Mouse (Mus musculus): ENCODE measurements around the gene Gm45062.
A peak's percentile ranks its signal among the peaks of the same experiment; 100 is the strongest.
"Not testable (repeated sequence)": the region's sequence is repeated elsewhere in the genome, so short reads cannot be mapped to it uniquely, and the experiment has no call there.

Gene Gm45062

GRCm38 (mm10) chr6:8511447-8511846 is 252.2 kb downstream of the Gm45062 start:
- peak; percentile 49 for DNase-seq

DNA sequence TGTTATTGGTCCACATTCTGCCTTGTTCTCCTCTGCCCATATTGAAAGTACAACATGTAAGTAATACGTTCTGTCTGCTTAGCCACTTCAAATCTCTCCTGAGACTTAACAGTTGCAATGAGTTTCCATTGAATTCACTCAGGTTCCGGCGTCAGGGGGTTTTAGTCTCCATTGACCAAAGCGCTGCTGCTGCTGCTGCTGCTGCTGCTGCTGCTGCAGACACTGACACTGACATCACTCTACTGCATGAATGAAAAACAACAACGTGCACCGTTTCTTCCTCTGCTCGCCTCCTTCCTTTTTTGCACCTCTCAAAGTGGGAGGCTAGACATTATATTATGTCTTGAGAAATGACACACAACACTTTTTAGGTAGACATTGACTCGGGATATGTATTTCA is 253.2 kb downstream of the Gm45062 start:
- DNase-seq = peak; percentile 72

DNA sequence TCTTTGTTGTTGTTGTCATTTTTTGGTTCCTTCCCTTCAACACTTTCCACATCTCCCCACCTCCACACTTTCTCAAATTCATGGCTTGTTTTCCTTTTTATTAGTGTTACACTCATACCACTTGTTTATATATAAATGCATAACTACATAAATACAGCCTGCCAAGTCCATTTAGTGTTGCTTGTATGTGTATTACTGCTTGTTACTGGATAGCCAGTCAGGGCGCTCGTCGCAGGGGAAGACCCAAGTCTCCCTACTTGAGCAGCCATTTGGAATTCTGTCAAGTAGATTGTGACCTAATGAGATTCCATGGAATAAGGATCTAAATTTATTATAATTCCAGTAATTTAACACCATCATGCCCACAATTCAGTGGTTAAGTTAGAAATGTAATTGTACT is 260.4 kb downstream of the Gm45062 start:
- DNase-seq = no peak

DNA sequence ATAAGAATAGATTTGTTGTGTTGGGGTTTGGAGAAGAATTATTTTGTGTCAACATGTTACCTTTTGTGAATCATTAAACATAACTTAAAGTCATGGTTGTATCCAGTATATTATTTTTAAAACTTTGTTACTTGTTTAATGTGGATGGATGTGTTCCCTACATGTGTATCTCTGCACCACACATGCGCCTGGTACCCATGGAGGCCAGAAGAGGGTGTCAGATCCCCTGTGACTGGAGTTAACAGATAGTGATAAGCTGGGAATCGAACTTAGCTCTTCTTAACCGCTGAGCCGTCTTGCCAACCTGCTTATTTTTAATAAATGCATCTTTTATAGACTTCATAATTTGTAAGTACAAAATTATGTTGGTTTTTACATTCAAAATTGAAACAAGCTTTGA is 262.0 kb downstream of the Gm45062 start:
- DNase-seq = no peak

- no peak for DNase-seq
Measured at GRCm38 (mm10) chr6:8524717-8525116, 265.5 kb downstream of the Gm45062 start.

- no peak for DNase-seq
Measured at GRCm38 (mm10) chr6:8531104-8531894, 272.0 kb downstream of the Gm45062 start.

GRCm38 (mm10) chr6:8536944-8537343 is 277.7 kb downstream of the Gm45062 start:
- DNase-seq = no peak

- DNase-seq = not testable (repeated sequence)
Measured at GRCm38 (mm10) chr6:8541531-8541930, 282.3 kb downstream of the Gm45062 start.

DNA sequence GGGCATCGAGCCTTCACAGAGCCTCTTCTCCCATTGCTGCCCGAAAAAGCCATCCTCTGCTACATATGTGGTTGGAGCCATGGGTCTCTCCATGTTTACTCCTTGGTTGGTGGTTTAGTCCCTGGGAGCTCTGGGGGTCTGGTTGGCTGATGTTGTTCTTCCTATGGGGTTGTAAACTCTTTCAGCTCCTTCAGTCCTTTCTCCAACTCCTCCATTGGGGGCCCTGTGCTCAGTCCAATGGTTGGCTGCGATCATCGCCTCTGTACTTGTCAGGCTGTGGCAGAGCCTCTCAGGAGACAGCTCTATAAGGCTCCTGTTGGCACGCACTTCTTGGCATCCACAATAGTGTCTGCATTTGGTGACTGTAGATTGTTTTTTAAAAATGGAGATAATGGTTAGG is 285.6 kb downstream of the Gm45062 start:
- DNase-seq = no peak

GRCm38 (mm10) chr6:8545780-8546179 is 286.5 kb downstream of the Gm45062 start:
- no peak for DNase-seq

DNA sequence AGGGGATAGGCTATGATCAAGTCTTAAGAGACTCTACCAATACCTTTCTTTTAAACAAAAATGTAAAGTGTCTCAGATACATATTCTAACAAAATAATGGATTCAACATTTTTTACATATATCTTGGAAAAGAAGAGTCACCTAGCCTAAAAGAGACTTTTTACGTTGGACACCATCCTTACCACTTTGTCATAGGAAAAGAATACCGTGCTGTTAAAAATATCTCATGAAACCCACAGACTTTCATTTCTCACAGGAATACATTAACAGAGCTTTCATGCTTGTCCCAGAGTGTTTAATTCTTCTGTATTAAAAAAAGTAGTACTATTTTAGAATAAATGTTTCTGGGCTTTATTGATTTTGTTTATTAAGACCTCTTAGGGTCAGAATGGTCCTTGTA is 291.9 kb downstream of the Gm45062 start:
- DNase-seq = no peak

DNA sequence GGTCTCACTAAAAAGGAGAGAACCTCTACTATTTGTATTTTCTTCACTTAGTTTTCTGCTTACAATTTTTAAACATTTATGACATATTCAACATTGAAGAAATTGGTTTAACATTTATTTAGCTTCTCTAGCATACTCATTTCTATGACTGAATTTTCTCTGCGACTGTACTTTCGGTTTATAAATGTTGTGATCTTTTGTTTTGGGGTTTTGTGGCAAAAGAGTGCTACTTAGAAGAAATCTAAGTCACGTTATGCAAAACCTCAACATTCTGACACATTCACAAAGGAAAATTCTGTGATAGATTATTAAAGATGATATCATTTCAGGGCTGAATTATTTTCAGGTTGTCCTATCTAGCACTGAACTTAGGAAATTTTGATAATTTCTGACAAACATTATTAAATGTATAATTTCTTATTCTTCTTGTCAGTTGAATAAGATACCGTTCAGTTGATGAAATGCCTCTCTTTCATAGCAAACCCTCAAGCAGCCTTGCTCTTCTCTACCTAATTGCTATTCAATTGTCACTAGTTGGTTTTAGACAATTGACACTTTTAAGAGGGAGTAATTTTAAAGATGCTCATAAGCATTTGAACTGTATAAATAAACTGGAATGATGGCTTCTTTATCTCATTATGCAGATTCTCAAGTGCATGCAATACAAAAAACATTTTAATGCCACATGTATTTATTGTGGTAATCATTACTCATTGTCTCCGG is 297.8 kb downstream of the Gm45062 start:
- no peak for DNase-seq

DNA sequence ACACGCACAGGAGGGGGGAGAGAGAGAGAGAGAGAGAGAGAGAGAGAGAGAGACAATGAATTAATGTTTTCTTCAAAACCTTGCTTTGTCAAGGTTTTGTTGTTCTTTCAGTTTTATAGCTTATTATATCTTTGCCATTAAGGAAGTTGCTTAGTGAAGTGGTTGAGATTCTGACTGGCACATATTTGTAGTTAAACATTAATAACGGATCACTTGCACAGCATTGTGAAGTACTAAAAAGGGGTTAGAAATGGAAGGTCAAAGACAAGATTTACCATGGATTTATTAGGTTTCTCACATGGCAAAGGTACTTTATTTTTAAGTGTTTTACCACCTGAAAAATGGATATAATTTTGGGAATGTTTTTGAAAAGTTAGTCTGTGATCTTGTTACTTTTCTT is 301.4 kb downstream of the Gm45062 start:
- no peak for DNase-seq

DNA sequence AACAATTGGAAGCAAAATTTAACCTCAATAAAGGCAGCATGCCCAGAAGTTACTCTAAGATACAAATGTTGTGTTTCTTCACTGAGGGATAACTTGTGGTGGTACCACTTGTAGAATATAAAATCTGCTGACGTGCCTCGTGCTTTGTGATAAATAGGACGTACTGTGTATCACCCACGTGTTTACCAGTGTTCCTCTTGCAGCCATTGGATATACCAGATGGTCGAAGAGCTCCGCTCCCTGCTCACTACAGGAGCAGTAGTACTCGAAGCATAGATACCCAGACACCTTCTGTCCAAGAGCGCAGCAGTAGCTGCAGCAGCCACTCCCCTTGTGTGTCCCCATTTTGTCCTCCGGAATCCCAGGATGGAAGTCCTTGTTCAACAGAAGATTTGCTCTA is 323.1 kb downstream of the Gm45062 start:
- DNase-seq = no peak

DNA sequence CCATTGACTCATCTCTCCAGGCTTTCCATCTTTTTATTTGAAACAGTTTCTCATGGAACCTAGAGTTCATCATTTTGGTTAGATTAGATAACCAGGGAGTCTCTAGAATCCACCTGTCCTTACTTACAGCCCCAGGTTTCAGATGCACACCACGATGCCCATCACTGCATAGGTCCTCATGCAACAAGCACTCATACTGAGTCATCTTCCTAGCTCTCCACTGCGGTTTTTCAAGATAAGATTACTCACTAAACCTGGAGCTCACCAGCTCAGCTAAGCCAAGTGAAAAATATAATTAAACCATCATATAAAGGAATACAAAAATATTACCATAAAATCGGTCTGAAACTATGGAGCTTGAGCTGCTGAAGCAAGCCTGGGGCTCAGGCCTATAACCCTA is 324.6 kb downstream of the Gm45062 start:
- DNase-seq = no peak

DNA sequence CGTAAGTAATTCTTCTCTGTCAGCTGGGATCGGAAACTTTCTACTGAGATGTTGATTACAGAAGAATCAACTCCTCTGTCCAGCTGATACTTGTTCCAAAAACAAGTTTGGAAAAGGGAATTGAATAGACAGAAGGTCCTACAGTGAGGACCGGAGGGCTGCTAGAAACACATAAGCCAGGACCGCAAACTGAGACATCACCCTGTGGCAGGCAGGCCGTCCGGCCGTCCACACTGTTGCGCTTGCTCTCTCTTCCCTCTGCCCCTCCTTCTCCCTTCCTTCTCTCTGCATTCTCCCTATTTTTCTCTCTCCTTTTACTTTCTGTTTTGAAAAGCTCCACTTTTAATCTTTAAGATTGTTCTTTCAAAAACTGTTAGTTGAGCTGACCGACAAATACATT is 332.4 kb downstream of the Gm45062 start:
- no peak for DNase-seq

DNA sequence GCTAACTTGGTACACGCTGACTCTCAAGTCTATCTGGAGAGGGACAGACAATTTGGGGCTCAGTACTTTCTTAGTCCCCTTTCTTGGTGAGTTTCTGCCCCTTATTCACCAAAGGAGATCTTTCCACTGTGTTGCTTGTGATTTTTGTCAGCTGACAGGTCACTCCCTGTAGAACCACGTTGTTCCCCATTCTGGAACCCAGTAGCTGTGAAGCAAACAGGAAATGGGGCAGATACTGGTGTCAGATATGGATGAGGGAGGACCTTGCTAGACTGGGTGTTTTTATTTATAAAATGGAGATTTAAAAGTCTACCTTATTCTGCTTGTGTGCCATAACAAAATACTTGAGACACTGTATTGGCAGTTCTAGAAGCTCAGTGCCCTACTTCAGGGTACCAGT is 358.1 kb downstream of the Gm45062 start:
- DNase-seq = no peak

DNA sequence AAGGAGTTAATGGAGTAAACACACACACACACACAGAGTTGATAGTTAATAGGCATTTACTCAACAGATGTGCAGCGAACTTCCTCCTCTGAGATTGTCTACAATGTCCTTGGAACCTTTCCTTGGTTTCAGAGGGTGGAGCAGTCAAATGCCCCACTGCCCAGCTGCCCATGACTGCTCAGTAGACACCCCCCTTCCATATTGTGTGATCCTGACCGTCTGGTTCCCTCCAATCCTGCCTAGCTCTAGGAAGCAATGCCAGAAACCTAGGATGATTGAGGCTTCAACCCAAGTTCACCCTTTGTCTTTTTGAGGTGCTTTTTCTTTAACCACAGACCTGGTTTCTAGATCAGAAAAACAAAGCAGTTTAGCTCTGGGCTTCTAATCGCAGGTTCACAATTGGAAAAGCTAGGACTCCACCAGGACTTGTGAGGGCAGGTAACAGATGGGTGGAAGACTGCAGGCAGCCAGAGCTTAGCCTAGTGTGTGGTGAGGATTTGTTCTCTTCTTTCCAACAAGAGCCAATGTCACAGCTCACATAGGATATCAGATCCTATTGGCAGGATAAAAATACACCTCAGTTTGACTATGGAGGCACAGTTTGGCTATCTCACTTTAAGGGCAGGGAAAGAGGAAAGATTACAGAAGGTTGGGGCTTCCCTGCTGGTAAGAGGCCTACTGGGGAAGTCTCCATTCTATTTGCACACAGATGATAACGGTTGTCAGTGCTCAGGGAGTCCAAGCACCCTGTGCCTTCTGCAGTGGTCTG is 360.5 kb downstream of the Gm45062 start:
- no peak for DNase-seq

DNA sequence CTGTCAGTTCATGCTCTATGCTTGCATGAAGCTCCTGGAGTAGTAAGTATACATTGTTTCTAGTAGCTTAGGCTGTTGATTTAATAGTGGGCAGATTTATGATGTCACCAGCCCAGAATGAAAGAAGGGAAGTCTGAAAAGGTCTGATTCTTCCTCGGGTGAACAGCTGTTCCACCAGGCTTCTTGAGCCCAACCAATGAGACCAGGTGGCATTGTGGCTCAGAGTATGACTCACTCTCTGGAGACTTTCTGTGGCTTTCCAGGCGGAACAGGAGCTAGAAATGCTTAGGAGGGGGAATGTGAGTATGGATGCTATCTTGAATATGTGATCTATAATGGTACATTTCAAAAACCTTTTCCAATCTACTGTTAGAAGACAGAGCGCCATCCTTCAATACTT is 363.8 kb downstream of the Gm45062 start:
- DNase-seq = no peak

DNA sequence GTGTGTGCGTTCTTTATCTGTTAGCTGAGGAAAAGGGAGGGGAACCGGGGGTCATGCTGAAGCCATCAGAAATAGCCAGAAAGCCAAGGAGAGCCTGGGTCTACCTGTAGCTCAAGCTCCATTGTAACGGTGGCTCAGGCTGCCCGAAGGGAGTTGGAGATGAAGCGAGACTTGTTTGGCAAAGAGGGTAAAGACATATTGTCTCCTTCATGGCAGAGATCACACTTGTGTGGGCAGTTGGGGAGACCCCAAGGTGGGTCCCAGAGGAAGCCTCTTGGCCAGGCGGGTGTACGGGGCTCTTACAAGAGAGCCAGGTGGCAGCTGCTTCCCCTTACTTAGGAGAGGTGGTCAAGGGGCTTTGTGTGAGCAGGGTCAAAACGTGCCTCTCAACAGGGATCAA is 369.0 kb downstream of the Gm45062 start:
- DNase-seq = no peak

GRCm38 (mm10) chr6:8628715-8629267 is 369.5 kb downstream of the Gm45062 start:
- DNase-seq = no peak

DNA sequence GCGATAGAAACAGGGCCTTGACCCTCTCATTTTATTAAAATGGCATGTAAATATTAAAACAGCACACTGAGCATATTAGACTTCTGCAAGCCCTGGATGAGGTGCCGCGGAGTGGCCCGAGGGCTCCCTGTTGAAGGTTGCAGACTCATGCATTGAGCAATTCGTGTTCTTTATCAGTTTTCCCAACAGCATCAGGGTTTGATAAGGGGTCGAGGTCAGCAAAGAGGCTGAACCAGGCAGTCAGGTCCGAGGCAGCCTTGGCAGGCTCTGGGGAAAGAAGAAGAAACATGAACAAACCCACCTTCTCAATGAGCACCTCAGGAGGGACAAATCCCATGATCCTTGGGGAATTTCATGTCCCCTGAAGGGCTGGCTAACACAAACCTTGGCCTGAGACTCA is 371.3 kb downstream of the Gm45062 start:
- DNase-seq = no peak

GRCm38 (mm10) chr6:8631362-8631761 is 372.1 kb downstream of the Gm45062 start:
- no peak for DNase-seq
